In the genomic region with DNA sequence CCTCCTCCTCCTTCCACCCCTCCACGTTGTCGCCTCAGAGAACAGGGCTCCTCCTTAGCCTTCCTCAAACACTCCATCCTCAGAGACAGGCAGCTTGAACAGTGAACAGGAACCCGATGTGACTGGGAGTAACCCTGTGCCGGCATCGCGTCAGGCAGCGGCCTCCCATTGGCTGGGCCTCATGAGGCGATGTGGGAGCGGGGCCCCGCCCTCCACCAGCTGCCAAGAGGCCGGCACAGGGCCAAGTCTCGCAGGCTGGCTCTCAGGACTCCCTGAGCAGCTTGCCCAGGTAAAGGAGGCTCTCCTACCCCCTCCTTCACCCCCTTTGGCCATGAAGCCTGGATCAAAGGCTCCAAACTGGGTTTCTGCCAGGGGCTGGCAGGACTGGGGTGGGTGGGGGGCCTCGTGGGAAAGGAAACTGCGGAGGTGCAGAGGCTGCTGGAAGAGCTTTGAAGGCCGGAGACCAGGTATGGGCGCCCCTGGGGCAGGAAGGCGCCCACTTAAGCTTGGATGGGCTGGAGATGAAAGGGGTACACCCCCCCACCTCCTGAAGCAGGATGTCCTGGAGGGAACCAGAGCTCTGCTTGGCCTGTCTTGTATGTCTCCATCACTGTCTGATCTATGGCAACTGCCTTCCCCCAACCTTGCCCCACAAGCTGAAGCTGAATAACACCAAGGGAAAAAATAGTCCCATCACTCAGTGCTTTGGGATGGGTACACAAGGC, we compare ENCODE assay signal across 8 mouse cellular contexts. TPM values are rescaled to one million over a fixed set of nuclear protein-coding genes. Genes with fewer than 3 reads are reported as not detected.
A peak's percentile ranks its signal among the peaks of the same experiment; 100 is the strongest.
DNase-seq lines count a peak whose midpoint lies in the region; ATAC-seq and TF ChIP-seq lines count a peak whose summit lies in the region.

No protein-coding gene starts in this region.

- DNase-seq in brain, embryonic 14.5 days (ENCODE audit: low read depth), result peak; percentile 97
- DNase-seq in kidney, postnatal 10 days, result peak; percentile 93
- DNase-seq in liver, embryonic 11.5 days (ENCODE audit: low spot score), result peak; percentile 84
- peak; percentile 78 to 88 for DNase-seq in spleen, postnatal 4 days (ENCODE audit: low spot score in 2 of 2)

- H3K4me3 ChIP-seq in C2C12 (ENCODE audit: insufficient read depth, poor library complexity, severe bottlenecking) (no peak overlapping the region), myocyte (no peak overlapping the region)
- peak overlapping the region; percentile 25 for H3K4me3 ChIP-seq in erythroblast, embryonic 14.5 days (replicated peaks)
- peak overlapping the region; percentile 23 for H3K4me3 ChIP-seq in heart, embryonic 13.5 days
- 0 out of 2 replicates have a peak overlapping the region, but pooled peaks have one; percentile 22 for H3K4me3 ChIP-seq in liver, embryonic 11.5 days (ENCODE audit: low read depth, low read length)

- peak overlapping the region; percentile 25; the same call in 1 of the 2 replicates for H3K27ac ChIP-seq in heart, embryonic 13.5 days (replicated peaks)
- H3K27ac ChIP-seq in liver, embryonic 11.5 days (ENCODE audit: low read depth, low read length), result no peak overlapping the region

- TF ChIP-seq POLR2A in brain, embryonic 14.5 days (IDR thresholded peaks at IDR 0.05; ENCODE audit: borderline replicate concordance, extremely low read depth, insufficient read depth, insufficient read length, poor library complexity, severe bottlenecking), result peak; percentile 23; the same call in 1 of the 2 replicates
- TF ChIP-seq POLR2A in myocyte (IDR thresholded peaks at IDR 0.05; ENCODE audit: insufficient read length, low read depth), result peak; percentile 66

- H3K9ac ChIP-seq in heart, embryonic 13.5 days, result peak overlapping the region; percentile 64
- H3K9ac ChIP-seq in liver, embryonic 11.5 days (ENCODE audit: low read depth, low read length), result peak overlapping the region; percentile 57

- H3K79me2 ChIP-seq in C2C12 (ENCODE audit: control insufficient read depth, insufficient read depth), result peaks cover 12% of the 10 kb centered on the region
- H3K79me2 ChIP-seq in myocyte (ENCODE audit: control insufficient read depth, insufficient read depth), result peaks cover 9% of the 10 kb centered on the region

- WGBS in heart, embryonic 13.5 days, result 11% methylated on average over 17 of the region's 17 CpGs
- 11% methylated on average over 16 of the region's 17 CpGs for WGBS in liver, embryonic 11.5 days

- H3K79me3 ChIP-seq in C2C12 (ENCODE audit: low read depth), result no peaks in the 10 kb centered on the region

- H3K4me2 ChIP-seq in heart, embryonic 13.5 days, result peak overlapping the region; percentile 63
- H3K4me2 ChIP-seq in liver, embryonic 11.5 days, result peak overlapping the region; percentile 64
- H3K4me2 ChIP-seq in myocyte (ENCODE audit: low read depth), result peak overlapping the region; percentile 55

- no peaks in the 10 kb centered on the region for H3K27me3 ChIP-seq in C2C12 (ENCODE audit: control insufficient read depth, insufficient read depth, insufficient read length)
- H3K27me3 ChIP-seq in erythroblast, embryonic 14.5 days (ENCODE audit: control insufficient read depth), result peaks cover 22% of the 10 kb centered on the region
- H3K27me3 ChIP-seq in heart, embryonic 13.5 days (replicated peaks), result peaks cover 40% of the 10 kb centered on the region
- H3K27me3 ChIP-seq in liver, embryonic 11.5 days (replicated peaks; ENCODE audit: control insufficient read depth, insufficient read depth, low read length), result peaks cover 21% of the 10 kb centered on the region
- H3K27me3 ChIP-seq in myocyte (ENCODE audit: control insufficient read depth, insufficient read depth, insufficient read length), result no peaks in the 10 kb centered on the region

- peak; percentile 75 for ATAC-seq in heart, embryonic 13.5 days (ENCODE audit: extremely low read depth, insufficient number of reproducible peaks, low FRiP score, low TSS enrichment)
- peak; percentile 97 for ATAC-seq in liver, embryonic 11.5 days (replicated peaks; ENCODE audit: low FRiP score)

- no peak for TF ChIP-seq CTCF in C2C12 (IDR thresholded peaks at IDR 0.05; ENCODE audit: control insufficient read depth, insufficient read depth, insufficient read length)
- no peak for TF ChIP-seq CTCF in brain, embryonic 14.5 days (IDR thresholded peaks at IDR 0.05; ENCODE audit: borderline replicate concordance, extremely low read depth, insufficient read depth, insufficient read length)

- H3K36me3 ChIP-seq in C2C12 (ENCODE audit: control insufficient read depth, insufficient read depth) (no peaks in the 10 kb centered on the region), myocyte (ENCODE audit: control insufficient read depth, insufficient read depth) (peaks cover 12% of the 10 kb centered on the region)
- H3K36me3 ChIP-seq in erythroblast, embryonic 14.5 days (ENCODE audit: control insufficient read depth), result no peaks in the 10 kb centered on the region
- H3K36me3 ChIP-seq in heart, embryonic 13.5 days, result no peaks in the 10 kb centered on the region
- H3K36me3 ChIP-seq in liver, embryonic 11.5 days (ENCODE audit: control insufficient read depth, insufficient read depth, low read length), result no peaks in the 10 kb centered on the region

- H3ac ChIP-seq in C2C12 (ENCODE audit: control insufficient read depth, insufficient read length, low read depth) (no peak overlapping the region), myocyte (ENCODE audit: control insufficient read depth, insufficient read length) (no peak overlapping the region)

- no peaks in the 10 kb centered on the region for H3K9me3 ChIP-seq in erythroblast, embryonic 14.5 days (ENCODE audit: control insufficient read depth, low read length)
- H3K9me3 ChIP-seq in heart, embryonic 13.5 days, result no peaks in the 10 kb centered on the region
- H3K9me3 ChIP-seq in liver, embryonic 11.5 days (ENCODE audit: control insufficient read depth, low read length), result no peaks in the 10 kb centered on the region

- peaks cover 20% of the 10 kb centered on the region for H3K4me1 ChIP-seq in erythroblast, embryonic 14.5 days (ENCODE audit: control insufficient read depth)
- H3K4me1 ChIP-seq in heart, embryonic 13.5 days, result peaks cover 26% of the 10 kb centered on the region
- peaks cover 18% of the 10 kb centered on the region for H3K4me1 ChIP-seq in liver, embryonic 11.5 days (replicated peaks; ENCODE audit: control insufficient read depth, insufficient read depth, low read length)

TF ChIP-seq in C2C12, 6 proteins besides CTCF, POLR2A, EP300 and RAD21:
- TF ChIP-seq CEBPB (IDR thresholded peaks at IDR 0.05; ENCODE audit: low read depth) (no peak), FOSL1 (IDR thresholded peaks at IDR 0.05; ENCODE audit: insufficient read depth, low read length, poor library complexity, severe bottlenecking) (no peak), MAX (IDR thresholded peaks at IDR 0.05) (no peak), USF1 (IDR thresholded peaks at IDR 0.05; ENCODE audit: low read depth) (no peak), MYOD1 (IDR thresholded peaks at IDR 0.05; ENCODE audit: control insufficient read depth, insufficient read length, low read depth) (peak; percentile 6), MYOG (IDR thresholded peaks at IDR 0.05; ENCODE audit: control insufficient read depth, extremely low read depth, insufficient read length) (no peak)

TF ChIP-seq in myocyte, 11 proteins besides CTCF, POLR2A, EP300 and RAD21:
- TF ChIP-seq POLR2AphosphoS2 (IDR thresholded peaks at IDR 0.05; ENCODE audit: insufficient read length, low read depth), result no peak
- peak in 2 of 3 experiments; percentile 57 to 73 for TF ChIP-seq MYOD1 (IDR thresholded peaks at IDR 0.05; ENCODE audit: control insufficient read depth in 1 of 3, insufficient read length in 2 of 3, low read depth in 2 of 3)
- peak in 2 of 3 experiments; percentile 61 to 80 for TF ChIP-seq MYOG (IDR thresholded peaks at IDR 0.05; ENCODE audit: control insufficient read depth in 1 of 3, insufficient read depth in 1 of 3, insufficient read length in 2 of 3, low read depth in 2 of 3)

RNA-seq across cellular contexts. Expression of gene Mfsd2a, which starts 5.4 kb away (rescaled TPM):
- polyA plus RNA-seq in C2C12 (2012; fragmentation: generic; extraction: Trizol) (8.9 TPM), myocyte (2012; fragmentation: generic; extraction: Trizol) (7.5 TPM)
- polyA plus RNA-seq in brain, embryonic 14.5 days (2012; rRNA removed), result 44.7 and 51.8 TPM in 2 replicates
- polyA plus RNA-seq in erythroblast, embryonic 14.5 days (2012), result not detected in 2 replicates
- 0.98 and 1.0 TPM in 2 replicates for polyA plus RNA-seq in heart, embryonic 13.5 days (2015; fragmentation: Nextera tagmentation; extraction: Ambion mirVana)
- polyA plus RNA-seq in liver, embryonic 11.5 days (2014; fragmentation: Nextera tagmentation; extraction: Ambion mirVana), result 0.64 and 0.68 TPM in 2 replicates

RNA-seq across cellular contexts. Expression of gene Mycl, which starts 39.9 kb away (rescaled TPM):
- polyA plus RNA-seq in C2C12 (2012; fragmentation: generic; extraction: Trizol), result 11.5 TPM
- polyA plus RNA-seq in brain, embryonic 14.5 days (2012; rRNA removed), result 85.4 and 95.3 TPM in 2 replicates
- polyA plus RNA-seq in erythroblast, embryonic 14.5 days (2012), result 0.02 TPM in 1 of 2 replicates, not detected in the other
- polyA plus RNA-seq in heart, embryonic 13.5 days (2015; fragmentation: Nextera tagmentation; extraction: Ambion mirVana), result 0.75 and 1.4 TPM in 2 replicates
- polyA plus RNA-seq in liver, embryonic 11.5 days (2014; fragmentation: Nextera tagmentation; extraction: Ambion mirVana), result 3.1 and 4.0 TPM in 2 replicates
- polyA plus RNA-seq in myocyte (2012; fragmentation: generic; extraction: Trizol), result 9.6 TPM

Comparison
In these comparisons a context has a peak if more than half of its experiments do, and no peak if none do; other contexts are left out.
1. H3K4me3 ChIP-seq: peak in erythroblast, embryonic 14.5 days (single experiment), heart, embryonic 13.5 days (single experiment) and liver, embryonic 11.5 days (single experiment); none in C2C12 (single experiment) and myocyte (single experiment).
2. Peak in every context shown above with its lines, with median percentiles within 50 percentile points of each other: DNase-seq and H3K4me2 ChIP-seq.